Mouse (Mus musculus) heart, postnatal 0 days (tissue): ENCODE measurements around the gene Psg27.

ENCODE experiments used
- CTCF ChIP-seq: IDR thresholded peaks from 2 replicates; pipeline ENCODE4 v1.5.1; 2016; ENCODE audit warnings: antibody characterized with exemption, control low read depth, low read depth
- EP300 ChIP-seq: IDR thresholded peaks from 2 replicates; pipeline ENCODE4 v1.6.1; 2016; ENCODE audit warnings: antibody characterized with exemption, low read depth

DNA sequence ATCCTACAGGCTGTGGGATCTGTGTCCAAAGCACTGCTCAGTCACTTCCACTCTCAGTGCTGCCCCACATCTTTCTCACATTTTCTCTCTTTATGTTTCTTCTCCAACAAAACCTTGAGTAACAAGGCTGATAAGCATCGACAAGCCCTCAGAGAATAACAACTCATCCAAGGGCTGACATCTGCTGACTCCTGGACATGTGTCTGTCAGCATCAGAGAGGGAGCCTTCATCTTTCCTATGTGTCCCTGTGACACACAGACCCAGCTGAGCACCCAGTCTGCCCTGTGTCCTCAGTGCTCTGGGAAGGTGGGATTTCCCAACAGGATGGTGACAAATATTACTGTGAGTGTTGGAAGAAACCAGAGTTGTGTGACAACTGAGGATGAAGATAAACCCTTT is 34.9 kb downstream of the Psg27 start, which contains the start of gene Psg25:
- TF ChIP-seq EP300 (no peak), CTCF (no peak)
